Mouse (Mus musculus) kidney, adult 2 months (tissue): ENCODE measurements at regions not wholly inside any gene's neighbourhood (a gene's known extent, or its start where the extent isn't known, plus 50 kb on each side); places are given as distances from the start of the nearest gene placed in this dataset.

ENCODE experiments used
- CTCF ChIP-seq: fragments of 200-500 bp; conservative IDR thresholded peaks from 2 replicates; pipeline ENCODE4 v1.5.1; 2011; ENCODE audit warnings: low read depth, mild to moderate bottlenecking, control low read depth, low read length, moderate library complexity, mixed read lengths; ENCODE audit not compliant: insufficient read depth, insufficient read length
- POLR2A ChIP-seq: fragments of 200-500 bp; IDR thresholded peaks from one replicate; pipeline ENCODE4 v1.6.1; 2011; ENCODE audit warnings: low read depth, low read length, control low read depth

DNA sequence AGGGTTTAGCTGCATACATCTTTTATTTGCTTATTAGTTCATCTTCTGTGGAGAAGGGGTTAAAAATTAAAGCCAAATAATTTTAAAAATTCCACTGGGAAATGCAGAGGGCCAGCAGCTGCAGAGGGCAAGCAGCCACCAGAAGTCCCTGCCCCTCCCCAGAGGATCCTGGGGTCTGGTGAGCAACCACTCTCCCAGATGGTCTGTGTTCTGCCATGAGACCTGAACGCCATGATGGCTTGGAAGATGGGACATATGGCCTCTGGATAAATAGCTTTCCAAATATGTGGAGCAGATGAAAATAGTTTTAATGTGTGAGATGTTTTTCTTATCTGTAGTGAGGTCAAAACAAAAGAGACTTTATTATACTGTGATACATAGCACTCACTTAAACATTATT, 326.1 kb upstream of the Gm5148 start:
- TF ChIP-seq CTCF (no peak), POLR2A (no peak)
